In the genomic region with DNA sequence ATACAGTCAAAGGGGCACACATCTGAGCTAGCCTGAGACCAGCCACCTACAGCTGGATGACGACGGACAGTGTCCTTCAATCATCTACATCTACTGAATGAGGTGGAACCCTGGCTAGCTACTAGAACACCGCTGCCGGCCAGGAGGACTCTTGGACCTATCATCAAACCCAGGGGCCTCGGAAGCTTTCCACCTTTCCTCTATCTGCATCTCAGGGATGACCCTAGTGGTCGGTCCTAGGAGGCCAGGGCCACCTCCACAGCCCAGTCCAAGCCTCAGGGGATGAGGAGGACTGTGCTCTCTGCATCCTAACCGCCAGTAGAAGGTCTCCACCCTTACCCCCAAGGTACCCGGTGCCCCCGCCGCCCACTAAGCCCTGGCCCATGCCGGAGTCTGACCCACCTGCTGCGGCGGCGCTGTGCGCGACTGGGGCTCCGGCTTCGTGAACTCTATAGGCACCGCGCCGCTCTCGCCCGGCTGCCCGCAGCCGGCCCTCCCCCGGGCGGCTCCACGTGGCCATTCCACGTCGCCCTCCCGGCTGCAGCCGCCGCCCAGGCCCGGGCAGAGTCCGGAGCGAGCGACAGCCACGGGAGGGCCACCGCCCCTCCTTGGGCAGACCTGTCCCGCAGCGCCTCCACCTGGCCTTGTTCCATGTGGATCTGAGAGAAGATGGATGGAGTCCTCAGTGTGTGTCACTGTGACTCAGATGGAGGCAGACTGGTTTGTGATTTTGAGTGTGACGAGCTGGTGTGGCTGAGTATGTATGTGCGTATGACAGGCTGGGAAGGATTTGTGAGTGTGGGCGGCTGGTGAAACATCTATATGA, we compare ENCODE assay signal across 8 mouse cellular contexts. TPM values are rescaled to one million over a fixed set of nuclear protein-coding genes. Genes with fewer than 3 reads are reported as not detected.
DNase-seq lines count a peak whose midpoint lies in the region; ATAC-seq lines count a peak whose summit lies in the region.

A gene (minus strand): TSS at position 636 of the 826 bp plus-strand sequence.

- H3K9me3 ChIP-seq in embryonic facial prominence, embryonic 12.5 days = no peaks in the 10 kb centered on the region
- H3K9me3 ChIP-seq in heart, embryonic 15.5 days (replicated peaks) = no peaks in the 10 kb centered on the region
- no peaks in the 10 kb centered on the region for H3K9me3 ChIP-seq in liver, embryonic 11.5 days (ENCODE audit: control insufficient read depth, low read length)

- DNase-seq in 3T3-L1 (ENCODE audit: low read depth, low spot score) = peak; percentile 77
- DNase-seq in adrenal gland, adult 8-10 months = peak; percentile 74
- DNase-seq in kidney, postnatal 14 days = peak; percentile 83
- peak; percentile 41 for DNase-seq in liver, embryonic 11.5 days (ENCODE audit: low spot score)
- DNase-seq in naive thymus-derived CD4-positive, alpha-beta T cell, adult 2 months (ENCODE audit: low read depth) = peak; percentile 36
- DNase-seq in thymus, postnatal 36 days = peak; percentile 24 to 36

- 7% methylated on average over 44 of the region's 44 CpGs for WGBS in embryonic facial prominence, embryonic 12.5 days
- 7% methylated on average over 44 of the region's 44 CpGs for WGBS in heart, embryonic 15.5 days
- WGBS in liver, embryonic 11.5 days = 8% methylated on average over 44 of the region's 44 CpGs

- H3K27me3 ChIP-seq in embryonic facial prominence, embryonic 12.5 days = peaks cover 21% of the 10 kb centered on the region
- H3K27me3 ChIP-seq in heart, embryonic 15.5 days = peaks cover 9% of the 10 kb centered on the region; the same call in 1 of the 2 replicates
- H3K27me3 ChIP-seq in liver, embryonic 11.5 days (replicated peaks; ENCODE audit: control insufficient read depth, insufficient read depth, low read length) = peaks cover 5% of the 10 kb centered on the region; the same call in 1 of the 2 replicates

- H3K4me1 ChIP-seq in embryonic facial prominence, embryonic 12.5 days = peaks cover 13% of the 10 kb centered on the region
- H3K4me1 ChIP-seq in heart, embryonic 15.5 days (replicated peaks) = peaks cover 18% of the 10 kb centered on the region
- peaks cover 11% of the 10 kb centered on the region for H3K4me1 ChIP-seq in liver, embryonic 11.5 days (replicated peaks; ENCODE audit: control insufficient read depth, insufficient read depth, low read length)

- peak within 1 kb of the TSS; percentile 55 for H3K9ac ChIP-seq in embryonic facial prominence, embryonic 12.5 days
- peak within 1 kb of the TSS; percentile 56 for H3K9ac ChIP-seq in heart, embryonic 15.5 days
- peak within 1 kb of the TSS; percentile 26 for H3K9ac ChIP-seq in liver, embryonic 11.5 days (ENCODE audit: low read depth, low read length)

- 0 out of 2 replicates have a peak, but pooled peaks have one; percentile 38 for ATAC-seq in embryonic facial prominence, embryonic 12.5 days (ENCODE audit: insufficient number of reproducible peaks, insufficient read depth, low FRiP score, low TSS enrichment)
- ATAC-seq in heart, embryonic 15.5 days (replicated peaks; ENCODE audit: insufficient number of reproducible peaks, insufficient read depth, low FRiP score, low read depth) = peak; percentile 49; the same call in 1 of the 2 replicates
- ATAC-seq in liver, embryonic 11.5 days (replicated peaks; ENCODE audit: low FRiP score) = peak; percentile 51; the same call in 1 of the 2 replicates

- H3K4me2 ChIP-seq in embryonic facial prominence, embryonic 12.5 days (replicated peaks) = peak within 1 kb of the TSS; percentile 77
- peak within 1 kb of the TSS; percentile 87 for H3K4me2 ChIP-seq in heart, embryonic 15.5 days
- peak within 1 kb of the TSS; percentile 62 for H3K4me2 ChIP-seq in liver, embryonic 11.5 days

- H3K36me3 ChIP-seq in embryonic facial prominence, embryonic 12.5 days = no peaks in the 10 kb centered on the region
- no peaks in the 10 kb centered on the region for H3K36me3 ChIP-seq in heart, embryonic 15.5 days
- H3K36me3 ChIP-seq in liver, embryonic 11.5 days (ENCODE audit: control insufficient read depth, insufficient read depth, low read length) = no peaks in the 10 kb centered on the region

- no peak within 1 kb of the TSS for H3K27ac ChIP-seq in embryonic facial prominence, embryonic 12.5 days
- H3K27ac ChIP-seq in heart, embryonic 15.5 days = no peak within 1 kb of the TSS
- no peak within 1 kb of the TSS for H3K27ac ChIP-seq in liver, embryonic 11.5 days (ENCODE audit: low read depth, low read length)

- peak within 1 kb of the TSS; percentile 41 for H3K4me3 ChIP-seq in embryonic facial prominence, embryonic 12.5 days
- peak within 1 kb of the TSS; percentile 50 for H3K4me3 ChIP-seq in heart, embryonic 15.5 days
- H3K4me3 ChIP-seq in liver, embryonic 11.5 days (ENCODE audit: low read depth, low read length) = peak within 1 kb of the TSS; percentile 35

RNA-seq across cellular contexts. Expression of the gene that starts here (rescaled TPM):
- total RNA-seq in adrenal gland, adult 8-10 months (2022) = 1 to 10 TPM; 1.0 to 3.0 (median 1.8) TPM
- polyA plus RNA-seq in embryonic facial prominence, embryonic 12.5 days (2016; fragmentation: Nextera tagmentation; extraction: Ambion mirVana) = 4.5 and 5.7 TPM in 2 replicates
- 2.4 and 4.2 TPM in 2 replicates for polyA plus RNA-seq in heart, embryonic 15.5 days (2015; fragmentation: Nextera tagmentation; extraction: Ambion mirVana)
- polyA plus RNA-seq in liver, embryonic 11.5 days (2014; fragmentation: Nextera tagmentation; extraction: Ambion mirVana) = 5.4 and 8.2 TPM in 2 replicates

Comparison
In these comparisons a context has a peak if more than half of its experiments do, and no peak if none do; other contexts are left out.
1. DNase-seq: peak in every context shown above with its lines; median percentile 83 in kidney, postnatal 14 days; 77 in 3T3-L1; 74 in adrenal gland, adult 8-10 months; 41 in liver, embryonic 11.5 days; 36 in naive thymus-derived CD4-positive, alpha-beta T cell, adult 2 months; 30 in thymus, postnatal 36 days.